Mouse (Mus musculus) forebrain, embryonic 15.5 days (tissue): Measurements from ENCODE around the gene Kdm2a. TPM values are rescaled to one million over a fixed set of nuclear protein-coding genes. Genes with fewer than 3 reads are reported as not detected.

Source experiments
- ATAC-seq: fragments of 200-750 bp; cut with Nextera tagmentation; replicated peaks from 2 replicates; pipeline ENCODE4 v1.8.0; 2017; ENCODE audit warnings: mild to moderate bottlenecking, moderate TSS enrichment, moderate library complexity
- H3K27ac ChIP-seq: fragments of 300-500 bp; sonication (generic); replicated peaks from 2 replicates; pipeline ENCODE4 v1.5.1; 2015; ENCODE audit warnings: mild to moderate bottlenecking, inconsistent platforms
- H3K27me3 ChIP-seq: fragments of 300-500 bp; sonication (generic); 2 replicates; pipeline ENCODE4 v1.6.1; 2015; ENCODE audit warnings: inconsistent platforms
- H3K36me3 ChIP-seq: fragments of 300-500 bp; sonication (generic); 2 replicates; pipeline ENCODE4 v1.6.1; 2015; ENCODE audit warnings: mild to moderate bottlenecking, inconsistent platforms
- H3K4me1 ChIP-seq: fragments of 300-500 bp; sonication (generic); 2 replicates; pipeline ENCODE4 v1.6.1; 2015; ENCODE audit warnings: inconsistent platforms
- H3K4me2 ChIP-seq: fragments of 300-500 bp; sonication (generic); replicated peaks from 2 replicates; pipeline ENCODE4 v1.6.1; 2015; ENCODE audit warnings: mild to moderate bottlenecking, inconsistent platforms
- H3K4me3 ChIP-seq: fragments of 300-500 bp; sonication (generic); 2 replicates; pipeline ENCODE4 v1.5.1; 2015; ENCODE audit warnings: mild to moderate bottlenecking, inconsistent platforms
- H3K9ac ChIP-seq: fragments of 300-500 bp; sonication (generic); replicated peaks from 2 replicates; pipeline ENCODE4 v1.6.1; 2015; ENCODE audit warnings: mild to moderate bottlenecking, inconsistent platforms
- H3K9me3 ChIP-seq: fragments of 300-500 bp; sonication (generic); 2 replicates; pipeline ENCODE4 v1.6.1; 2016; ENCODE audit warnings: inconsistent platforms
- WGBS: fragments of 180-500 bp; shearing (Covaris S2); methylation state at CpG from one replicate; pipeline ENCODE4 v1.1.7; 2015; ENCODE audit warnings: mixed read lengths; 5-methylcytosine and 5-hydroxymethylcytosine counted together
- polyA plus RNA-seq: library from polyadenylated mRNA; unstranded; fragments of >200 nt; fragmentation: Nextera tagmentation; extraction: Ambion mirVana; gene quantifications from 2 replicates; pipeline ENCODE4 v1.2.1, GENCODE M21; 2015

Kdm2a gene
- polyA plus RNA-seq: 40.3 and 43.3 TPM in 2 replicates

DNA sequence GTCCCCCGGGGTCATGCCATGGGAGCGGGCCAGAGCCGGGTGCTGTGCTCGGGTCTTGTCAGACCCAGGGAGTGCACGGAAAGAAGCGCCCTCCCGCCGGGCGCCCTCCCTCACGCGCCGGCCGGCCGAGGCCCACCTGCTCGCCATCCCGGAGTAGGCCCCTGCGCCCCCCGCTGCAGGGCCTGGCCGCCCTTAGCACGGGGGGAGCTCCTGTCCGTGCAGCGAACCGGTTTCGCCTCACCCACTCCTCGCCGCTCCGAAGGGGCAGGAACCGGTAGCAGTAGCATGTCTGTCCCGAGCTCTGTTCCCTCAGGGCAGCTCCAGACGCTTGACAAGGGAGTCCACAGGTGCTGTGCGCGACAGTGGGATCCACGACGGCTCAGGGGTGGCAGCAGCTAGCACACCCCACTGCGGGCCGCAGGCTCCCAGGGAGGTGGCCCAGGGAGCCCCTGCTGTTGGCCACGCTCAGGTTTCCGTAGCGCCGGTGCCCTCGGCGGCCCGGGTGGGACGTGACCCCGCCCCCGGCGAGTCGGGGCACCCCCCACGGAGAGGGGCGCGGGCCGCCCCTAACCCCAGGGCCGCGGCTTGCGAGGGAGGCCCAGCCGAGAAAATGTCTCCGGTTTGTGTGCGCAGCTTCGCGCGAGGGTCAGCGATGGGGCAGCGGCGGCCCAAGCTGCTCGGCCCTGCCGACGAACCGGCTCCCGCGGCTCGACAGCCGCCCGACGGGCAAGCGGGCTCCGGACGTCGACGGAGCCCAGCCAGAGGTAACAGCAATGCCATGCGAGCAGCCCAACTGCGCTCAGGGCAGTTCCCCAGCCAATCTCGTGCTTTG, at the start of gene Kdm2a:
Gene Kdm2a (minus strand): TSS at position 488 of the 832 bp plus-strand sequence.
- no peaks in the 10 kb centered on the region for H3K9me3 ChIP-seq
- peak within 1 kb of the TSS; percentile 69 for H3K9ac ChIP-seq
- peak within 1 kb of the TSS; percentile 89 for H3K4me2 ChIP-seq
- peak; percentile 53 for ATAC-seq
- H3K36me3 ChIP-seq: peaks cover 2% of the 10 kb centered on the region
- peak within 1 kb of the TSS; percentile 86 for H3K27ac ChIP-seq
- H3K4me1 ChIP-seq: peaks cover 31% of the 10 kb centered on the region
- H3K27me3 ChIP-seq: no peaks in the 10 kb centered on the region
- WGBS: 2% methylated on average over 81 of the region's 82 CpGs
- peak within 1 kb of the TSS; percentile 96 for H3K4me3 ChIP-seq

DNA sequence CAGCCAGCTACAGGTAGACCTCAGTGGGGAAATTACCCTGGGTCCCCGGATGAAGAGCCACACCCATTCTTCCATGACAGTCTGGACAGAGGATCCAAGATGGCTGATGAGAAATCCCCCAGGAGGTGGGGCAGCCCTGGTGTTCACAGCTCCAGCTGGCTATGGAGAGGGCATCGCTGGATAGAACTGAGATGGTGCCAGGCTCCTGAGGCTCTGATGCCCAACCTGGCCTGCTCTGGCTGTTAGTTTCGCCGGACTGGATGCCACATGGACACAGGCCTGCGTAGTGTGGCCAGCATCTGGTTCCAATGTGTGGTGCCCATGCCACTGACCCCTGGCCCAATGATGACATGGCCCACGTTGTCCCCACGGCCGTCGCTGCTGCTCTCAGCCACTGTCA, 49.4 kb upstream of the Kdm2a start:
- no peak overlapping the region for H3K9ac ChIP-seq
- H3K36me3 ChIP-seq: no peaks in the 10 kb centered on the region
- H3K4me3 ChIP-seq: no peak overlapping the region
- no peak overlapping the region for H3K4me2 ChIP-seq
- no peaks in the 10 kb centered on the region for H3K9me3 ChIP-seq
- WGBS: 89% methylated on average over 9 of the region's 9 CpGs
- no peaks in the 10 kb centered on the region for H3K27me3 ChIP-seq
- no peak for ATAC-seq
- no peak overlapping the region for H3K27ac ChIP-seq
- peaks cover 7% of the 10 kb centered on the region; the same call in 1 of the 2 replicates for H3K4me1 ChIP-seq

DNA sequence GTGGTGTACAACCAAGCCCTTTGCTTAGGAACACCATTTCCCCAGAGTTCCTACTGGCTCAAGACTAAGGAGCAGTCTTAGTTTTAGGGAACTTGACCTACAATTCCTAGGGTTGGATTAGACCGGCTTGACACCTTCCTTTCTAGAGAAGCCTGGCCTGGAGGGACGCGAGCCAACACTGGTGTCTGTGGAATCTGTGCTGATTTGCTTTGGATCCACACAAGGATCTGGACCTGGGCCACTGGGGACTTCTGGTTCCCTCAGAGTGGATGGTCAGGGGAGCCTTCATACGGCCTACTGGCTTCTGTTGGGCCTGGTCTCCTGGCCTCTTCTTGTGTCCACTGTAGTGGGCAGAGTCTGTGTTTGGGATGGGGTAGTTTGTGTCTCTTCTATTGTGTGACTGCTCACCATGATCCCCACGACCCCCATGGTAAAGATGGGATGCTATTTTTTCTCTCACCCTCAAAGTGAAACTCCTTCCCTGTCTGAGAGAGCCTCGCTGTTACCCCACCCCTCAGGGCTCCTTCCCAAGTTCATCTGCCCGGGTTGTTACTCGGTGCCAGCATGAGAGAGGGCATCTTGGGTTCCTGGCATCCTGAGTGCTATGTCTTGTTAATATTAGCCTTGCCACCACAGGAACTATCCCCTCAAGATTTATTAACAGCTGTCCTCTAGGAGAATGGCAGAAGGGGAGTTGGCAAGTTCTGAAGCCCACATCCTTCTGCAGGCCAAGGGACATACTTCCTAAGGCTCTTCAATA, 48.8 kb upstream of the Kdm2a start:
- ATAC-seq: no peak

GRCm38 (mm10) chr19:4442408-4442807, 44.3 kb upstream of the Kdm2a start:
- H3K27ac ChIP-seq: no peak overlapping the region
- peaks cover 10% of the 10 kb centered on the region; the same call in 1 of the 2 replicates for H3K27me3 ChIP-seq
- 13% methylated on average over 3 of the region's 3 CpGs for WGBS
- H3K9me3 ChIP-seq: no peaks in the 10 kb centered on the region
- H3K4me3 ChIP-seq: no peak overlapping the region
- no peak overlapping the region for H3K9ac ChIP-seq
- 0 out of 2 replicates have a peak, but pooled peaks have one; percentile 38 for ATAC-seq
- peaks cover 15% of the 10 kb centered on the region for H3K4me1 ChIP-seq
- H3K36me3 ChIP-seq: no peaks in the 10 kb centered on the region
- no peak overlapping the region for H3K4me2 ChIP-seq

More for the DNA sequence above, 48.8 kb upstream of the Kdm2a start:
- H3K9me3 ChIP-seq: no peaks in the 10 kb centered on the region
- no peaks in the 10 kb centered on the region for H3K27me3 ChIP-seq
- WGBS: 85% methylated on average over 8 of the region's 8 CpGs
- no peaks in the 10 kb centered on the region for H3K36me3 ChIP-seq
- no peak overlapping the region for H3K4me2 ChIP-seq
- H3K9ac ChIP-seq: no peak overlapping the region
- H3K27ac ChIP-seq: no peak overlapping the region
- H3K4me3 ChIP-seq: no peak overlapping the region
- 0 out of 2 replicates have a peak, but pooled peaks cover under 1% of the 10 kb centered on the region for H3K4me1 ChIP-seq

GRCm38 (mm10) chr19:4441621-4442161, 43.6 kb upstream of the Kdm2a start:
- Histone ChIP-seq H3K4me1 (peaks cover 15% of the 10 kb centered on the region), H3K4me2 (no peak overlapping the region), H3K4me3 (no peak overlapping the region), H3K27me3 (peaks cover 10% of the 10 kb centered on the region; the same call in 1 of the 2 replicates), H3K36me3 (no peaks in the 10 kb centered on the region), H3K9ac (no peak overlapping the region), H3K27ac (no peak overlapping the region), H3K9me3 (no peaks in the 10 kb centered on the region)
- ATAC-seq: no peak
- WGBS: 46% methylated on average over 10 of the region's 10 CpGs

- Histone ChIP-seq H3K9ac (no peak overlapping the region), H3K27me3 (peaks cover 10% of the 10 kb centered on the region; the same call in 1 of the 2 replicates), H3K4me1 (peaks cover 15% of the 10 kb centered on the region), H3K4me3 (no peak overlapping the region), H3K9me3 (no peaks in the 10 kb centered on the region), H3K36me3 (no peaks in the 10 kb centered on the region), H3K4me2 (no peak overlapping the region), H3K27ac (no peak overlapping the region)
- WGBS: 18% methylated on average over 6 of the region's 6 CpGs
- ATAC-seq: no peak
Measured at GRCm38 (mm10) chr19:4441090-4441591, 43.1 kb upstream of the Kdm2a start.

DNA sequence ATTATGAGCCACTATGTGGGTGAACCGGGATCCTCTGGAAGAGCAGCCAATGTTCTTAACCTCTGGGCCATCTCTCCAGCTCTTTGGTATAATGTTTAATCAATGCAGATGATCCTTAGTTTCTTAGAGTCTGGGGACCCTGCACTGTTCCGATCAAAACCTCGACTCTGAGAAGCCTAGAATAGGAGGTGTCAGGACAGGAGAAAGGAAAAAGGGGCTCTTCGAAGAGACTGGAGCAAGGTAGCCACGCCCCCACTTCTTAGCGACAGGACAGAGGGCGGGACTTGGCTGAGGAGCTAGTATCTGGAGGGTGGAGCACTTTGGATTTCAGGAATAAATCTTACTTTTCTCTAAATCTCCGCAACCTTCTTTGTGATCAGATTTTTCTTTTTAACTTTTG, 42.1 kb upstream of the Kdm2a start:
- no peak for ATAC-seq
- Histone ChIP-seq H3K4me2 (no peak overlapping the region), H3K27me3 (peaks cover 10% of the 10 kb centered on the region; the same call in 1 of the 2 replicates), H3K4me1 (peaks cover 15% of the 10 kb centered on the region), H3K27ac (no peak overlapping the region), H3K9ac (no peak overlapping the region), H3K9me3 (no peaks in the 10 kb centered on the region), H3K4me3 (no peak overlapping the region), H3K36me3 (no peaks in the 10 kb centered on the region)
- WGBS: 9% methylated on average over 8 of the region's 8 CpGs

GRCm38 (mm10) chr19:4439161-4439801, 41.2 kb upstream of the Kdm2a start, which contains the start of gene Rhod:
TSS of gene Rhod (minus strand) at chr19:4439432.
- H3K4me2 ChIP-seq: peak within 1 kb of the TSS; percentile 72
- peak within 1 kb of the TSS; percentile 39 for H3K4me3 ChIP-seq
- H3K27ac ChIP-seq: no peak within 1 kb of the TSS
- H3K9me3 ChIP-seq: no peaks in the 10 kb centered on the region
- ATAC-seq: no peak
- peaks cover 15% of the 10 kb centered on the region for H3K4me1 ChIP-seq
- peak within 1 kb of the TSS; percentile 36 for H3K9ac ChIP-seq
- no peaks in the 10 kb centered on the region for H3K36me3 ChIP-seq
- H3K27me3 ChIP-seq: peaks cover 10% of the 10 kb centered on the region; the same call in 1 of the 2 replicates
- under 1% methylated on average over 49 of the region's 51 CpGs for WGBS

DNA sequence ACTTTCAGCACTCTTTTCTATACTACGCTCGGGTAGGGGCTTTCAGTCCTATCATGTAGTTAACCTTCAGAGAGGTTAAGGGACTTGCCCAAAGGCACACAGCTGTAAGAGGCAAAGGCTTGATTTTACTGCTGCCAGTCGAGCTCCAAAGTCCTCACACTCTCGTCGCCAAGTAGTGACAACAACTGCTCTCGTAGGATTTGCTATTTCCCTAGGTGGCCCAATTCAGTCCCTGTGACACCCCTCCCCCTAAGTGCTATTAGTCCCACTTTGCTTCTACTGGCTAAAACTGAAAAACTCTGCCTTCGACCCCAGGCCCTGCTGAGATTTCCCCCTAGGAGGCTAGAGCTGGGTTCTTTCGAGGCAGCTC, 40.7 kb upstream of the Kdm2a start:
- Histone ChIP-seq H3K4me3 (peak overlapping the region; percentile 39), H3K4me2 (peak overlapping the region; percentile 72), H3K27me3 (peaks cover 10% of the 10 kb centered on the region; the same call in 1 of the 2 replicates), H3K9me3 (no peaks in the 10 kb centered on the region), H3K9ac (peak overlapping the region; percentile 36), H3K4me1 (peaks cover 15% of the 10 kb centered on the region), H3K27ac (no peak overlapping the region), H3K36me3 (no peaks in the 10 kb centered on the region)
- ATAC-seq: no peak
- WGBS: 5% methylated on average over 8 of the region's 8 CpGs

DNA sequence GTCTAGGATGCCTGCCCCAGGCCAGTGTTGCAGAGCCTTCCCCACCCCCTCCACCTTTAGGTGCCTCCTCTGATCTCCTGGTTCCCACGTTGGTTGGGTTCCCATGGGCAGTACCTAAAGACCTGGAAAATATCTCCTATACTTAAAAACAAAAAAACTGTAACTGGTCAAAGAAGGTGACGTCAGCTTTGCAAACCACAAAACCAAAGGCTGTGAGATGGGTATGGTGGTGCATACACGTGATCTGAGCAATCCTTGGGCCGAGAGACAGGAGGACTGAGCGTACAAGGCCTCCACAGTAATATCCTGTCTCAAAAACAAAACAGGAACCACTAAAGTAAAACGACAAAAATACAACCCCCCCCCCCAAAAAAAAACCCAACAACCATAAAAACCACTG, 39.8 kb upstream of the Kdm2a start:
- no peak overlapping the region for H3K9ac ChIP-seq
- no peak for ATAC-seq
- no peaks in the 10 kb centered on the region for H3K36me3 ChIP-seq
- H3K4me3 ChIP-seq: no peak overlapping the region
- 76% methylated on average over 6 of the region's 6 CpGs for WGBS
- peaks cover 10% of the 10 kb centered on the region; the same call in 1 of the 2 replicates for H3K27me3 ChIP-seq
- peaks cover 15% of the 10 kb centered on the region for H3K4me1 ChIP-seq
- H3K27ac ChIP-seq: no peak overlapping the region
- no peaks in the 10 kb centered on the region for H3K9me3 ChIP-seq
- no peak overlapping the region for H3K4me2 ChIP-seq

GRCm38 (mm10) chr19:4436254-4436653, 38.2 kb upstream of the Kdm2a start:
- ATAC-seq: no peak
- H3K9me3 ChIP-seq: no peaks in the 10 kb centered on the region
- peaks cover 15% of the 10 kb centered on the region for H3K4me1 ChIP-seq
- no peak overlapping the region for H3K27ac ChIP-seq
- WGBS: 90% methylated on average over 3 of the region's 3 CpGs
- no peaks in the 10 kb centered on the region for H3K36me3 ChIP-seq
- H3K27me3 ChIP-seq: peaks cover 10% of the 10 kb centered on the region; the same call in 1 of the 2 replicates
- H3K4me3 ChIP-seq: no peak overlapping the region
- no peak overlapping the region for H3K9ac ChIP-seq
- H3K4me2 ChIP-seq: no peak overlapping the region
